ENCODE assay signal across 26 mouse cellular contexts in genomic region chr5:100679911-100680541, GRCm38 (mm10). TPM values are rescaled to one million over a fixed set of nuclear protein-coding genes. Genes with fewer than 3 reads are reported as not detected.
DNase-seq lines count a peak whose midpoint lies in the region; ATAC-seq and TF ChIP-seq lines count a peak whose summit lies in the region.
"Had no signal": no experiment of that assay in that cellular context is flagged by ENCODE, and none has a peak within 500 bp of the region (broad histone marks: within the 10 kb centered on the region; RNA-seq: fewer than 3 reads in every experiment).

No protein-coding gene starts in this region.

- TF ChIP-seq EP300 in lung, postnatal 0 days (IDR thresholded peaks at IDR 0.05), result no peak

- in situ Hi-C loops in ES-E14 (cut with MboI; ENCODE audit: low sequenced_read_pairs in 2 of 2, unreplicated experiment in 2 of 2), result no loop called here

- H3K4me3 ChIP-seq in ES-E14 (ENCODE audit: insufficient read depth in 1 of 2, low read depth in 1 of 2, low read length in 2 of 2, poor library complexity in 1 of 2, severe bottlenecking in 1 of 2), result peak overlapping the region in 1 of 2 experiments; percentile 15; a peak in 2 of 4 replicates
- H3K4me3 ChIP-seq in lung, postnatal 0 days (ENCODE audit: low read depth, low read length), result no peak overlapping the region
- H3K4me3 ChIP-seq: embryonic facial prominence, embryonic 15.5 days; heart, embryonic 15.5 days; left cerebral cortex, adult 2 months; midbrain, embryonic 10.5 days had no signal

- 74% methylated on average over 18 of the region's 18 CpGs for WGBS in lung, postnatal 0 days

- intact Hi-C loops in heart, postnatal 10 days (cut with DNase I), result loop anchor here (5.0 kb wide), 2 partner anchors 102 to 117 kb away; partner anchors contain the start of genes Helq and Mrps18c

- H3K27me3 ChIP-seq in lung, postnatal 0 days (replicated peaks; ENCODE audit: insufficient read depth, low read length), result no peaks in the 10 kb centered on the region
- H3K27me3 ChIP-seq: embryonic facial prominence, embryonic 15.5 days; heart, embryonic 15.5 days had no signal

- peak; percentile 11 for DNase-seq in spleen, adult 12 weeks (ENCODE audit: low spot score)
- DNase-seq in spleen, postnatal 14 days (ENCODE audit: low spot score in 2 of 2), result no peak
- peak; percentile 80 for DNase-seq in ES-E14 (ENCODE audit: low read depth, low spot score)
- no peak for DNase-seq in heart, postnatal 10 days
- no peak for DNase-seq in frontal cortex, postnatal 25 days (ENCODE audit: low spot score in 2 of 2)
- DNase-seq in lung, postnatal 0 days (ENCODE audit: low spot score), result no peak
- DNase-seq: adrenal gland, postnatal 14 days; cerebellum, adult 11-12 months; cerebellum, postnatal 14 days; gastrocnemius, postnatal 25 days; kidney, adult 8-10 months; kidney, postnatal 14 days; layer of hippocampus, adult 9-11 months; left cerebral cortex, postnatal 4 days; liver; lung, adult 2 months; lung, postnatal 4 days; retina, postnatal 1 day; thymus, adult 2 months had no signal

- no peak overlapping the region for H3K9ac ChIP-seq in ES-E14 (ENCODE audit: insufficient read depth, low read depth, low read length, poor library complexity, severe bottlenecking)
- H3K9ac ChIP-seq in lung, postnatal 0 days (replicated peaks; ENCODE audit: low read depth), result no peak overlapping the region
- H3K9ac ChIP-seq: embryonic facial prominence, embryonic 15.5 days; heart, embryonic 15.5 days had no signal

- ATAC-seq in monocyte, adult 5-6 weeks (replicated peaks; ENCODE audit: insufficient number of reproducible peaks, low FRiP score, low TSS enrichment, poor library complexity, severe bottlenecking), result 0 out of 2 replicates have a peak, but pooled peaks have one; percentile 24
- no peak for ATAC-seq in lung, postnatal 0 days
- ATAC-seq: CD4-positive, CD25-positive, alpha-beta regulatory T cell, adult 4 months; inflammation-experienced regulatory T-cells, adult 6 months had no signal

- H3K27ac ChIP-seq in ES-E14 (ENCODE audit: insufficient read depth, low read depth, low read length, poor library complexity, severe bottlenecking), result no peak overlapping the region
- no peak overlapping the region for H3K27ac ChIP-seq in lung, postnatal 0 days (ENCODE audit: low read length)
- H3K27ac ChIP-seq: embryonic facial prominence, embryonic 15.5 days; heart, embryonic 15.5 days; left cerebral cortex, adult 2 months; midbrain, embryonic 10.5 days had no signal

- no peak overlapping the region for H3K4me2 ChIP-seq in lung, postnatal 0 days (replicated peaks; ENCODE audit: low read depth, low read length)
- H3K4me2 ChIP-seq: embryonic facial prominence, embryonic 15.5 days; heart, embryonic 15.5 days had no signal

- H3K4me1 ChIP-seq in ES-E14 (ENCODE audit: control insufficient read depth in 2 of 2, insufficient read depth in 2 of 2, low read length in 2 of 2, poor library complexity in 1 of 2), result peaks cover 2 to 6% of the 10 kb centered on the region in 2 experiments; a peak in 2 of 4 replicates
- no peaks in the 10 kb centered on the region for H3K4me1 ChIP-seq in lung, postnatal 0 days (ENCODE audit: insufficient read depth, low read depth, low read length)

- no peak for TF ChIP-seq CTCF in lung, postnatal 0 days (IDR thresholded peaks at IDR 0.05)

- no peaks in the 10 kb centered on the region for H3K9me3 ChIP-seq in ES-E14 (ENCODE audit: control insufficient read depth, insufficient read depth, low read depth, low read length)
- H3K9me3 ChIP-seq in lung, postnatal 0 days (ENCODE audit: low read length), result no peaks in the 10 kb centered on the region
- H3K9me3 ChIP-seq: embryonic facial prominence, embryonic 15.5 days; heart, embryonic 15.5 days; midbrain, embryonic 10.5 days had no signal

- H3K36me3 ChIP-seq in ES-E14 (ENCODE audit: control insufficient read depth, insufficient read depth, low read length, poor library complexity, severe bottlenecking), result no peaks in the 10 kb centered on the region
- H3K36me3 ChIP-seq in lung, postnatal 0 days (ENCODE audit: insufficient read depth, low read length), result no peaks in the 10 kb centered on the region
- H3K36me3 ChIP-seq: embryonic facial prominence, embryonic 15.5 days; heart, embryonic 15.5 days; midbrain, embryonic 10.5 days had no signal

TF ChIP-seq in ES-E14, 5 proteins besides CTCF, POLR2A, EP300 and RAD21:
- TF ChIP-seq ZNF384 (IDR thresholded peaks at IDR 0.05; ENCODE audit: low read depth, low read length) (no peak), ZC3H11A (IDR thresholded peaks at IDR 0.05; ENCODE audit: borderline replicate concordance, low read depth, low read length) (no peak), HCFC1 (IDR thresholded peaks at IDR 0.05; ENCODE audit: borderline replicate concordance, insufficient read depth, low read length) (no peak), CHD2 (IDR thresholded peaks at IDR 0.05; ENCODE audit: low read depth, low read length) (no peak), MAFK (IDR thresholded peaks at IDR 0.05; ENCODE audit: insufficient read depth, low read depth, low read length) (no peak)

RNA-seq across cellular contexts. Expression of gene Coq2, which starts 5.1 kb away (rescaled TPM):
- 27.4 and 43.9 TPM in 2 replicates for total RNA-seq in ES-E14 (2012; rRNA removed)
- 35.1 to 44.1 TPM (median 40.2 TPM) in 3 replicates for total RNA-seq in monocyte, adult 5-6 weeks (2017)
- 10 to 100 TPM; 61.8 to 62.4 TPM for total RNA-seq in heart, postnatal 10 days (2021)
- 34.3 and 35.5 TPM in 2 replicates for polyA plus RNA-seq in lung, postnatal 0 days (2015; fragmentation: Nextera tagmentation; extraction: Ambion mirVana)

RNA-seq across cellular contexts. Expression of gene Hpse, which starts 39.5 kb away (rescaled TPM):
- total RNA-seq in ES-E14 (2012; rRNA removed), result 0.32 and 1.2 TPM in 2 replicates
- total RNA-seq in monocyte, adult 5-6 weeks (2017), result 31.8 to 34.5 TPM (median 33.4 TPM) in 3 replicates
- under 1 TPM; 0.74 to 0.79 TPM for total RNA-seq in heart, postnatal 10 days (2021)
- polyA plus RNA-seq in lung, postnatal 0 days (2015; fragmentation: Nextera tagmentation; extraction: Ambion mirVana), result 3.0 and 3.6 TPM in 2 replicates

Comparison
In these comparisons a context has a peak if more than half of its experiments do, and no peak if none do; other contexts are left out.
1. DNase-seq: peak in spleen, adult 12 weeks (single experiment) and ES-E14 (single experiment); none in spleen, postnatal 14 days (0 of 2), heart, postnatal 10 days (0 of 2), frontal cortex, postnatal 25 days (0 of 2) and lung, postnatal 0 days (single experiment).
2. RNA of gene Hpse, which starts 39.5 kb away (total RNA-seq): 31.8 to 34.5 TPM in monocyte, adult 5-6 weeks; 0.32 to 1.2 TPM in ES-E14 and 0.74 to 0.79 TPM in heart, postnatal 10 days; every median in the first group is over 10 times any median in the second.